Mouse (Mus musculus) leukemia stem cell, adult 10-12 weeks (primary cell): ENCODE data around the gene Atl1. TPM values are rescaled to one million over a fixed set of nuclear protein-coding genes. Genes with fewer than 3 reads are reported as not detected.

ENCODE experiments used
- polyA plus RNA-seq: library from polyadenylated mRNA; stranded (reverse); fragments of >175 nt; gene quantifications from 2 replicates; pipeline ENCODE4 v1.2.3, GENCODE M21; 2012; ENCODE audit warnings: low replicate concordance

Atl1 gene
- 0.88 and 1.2 TPM in 2 replicates for polyA plus RNA-seq

DNA sequence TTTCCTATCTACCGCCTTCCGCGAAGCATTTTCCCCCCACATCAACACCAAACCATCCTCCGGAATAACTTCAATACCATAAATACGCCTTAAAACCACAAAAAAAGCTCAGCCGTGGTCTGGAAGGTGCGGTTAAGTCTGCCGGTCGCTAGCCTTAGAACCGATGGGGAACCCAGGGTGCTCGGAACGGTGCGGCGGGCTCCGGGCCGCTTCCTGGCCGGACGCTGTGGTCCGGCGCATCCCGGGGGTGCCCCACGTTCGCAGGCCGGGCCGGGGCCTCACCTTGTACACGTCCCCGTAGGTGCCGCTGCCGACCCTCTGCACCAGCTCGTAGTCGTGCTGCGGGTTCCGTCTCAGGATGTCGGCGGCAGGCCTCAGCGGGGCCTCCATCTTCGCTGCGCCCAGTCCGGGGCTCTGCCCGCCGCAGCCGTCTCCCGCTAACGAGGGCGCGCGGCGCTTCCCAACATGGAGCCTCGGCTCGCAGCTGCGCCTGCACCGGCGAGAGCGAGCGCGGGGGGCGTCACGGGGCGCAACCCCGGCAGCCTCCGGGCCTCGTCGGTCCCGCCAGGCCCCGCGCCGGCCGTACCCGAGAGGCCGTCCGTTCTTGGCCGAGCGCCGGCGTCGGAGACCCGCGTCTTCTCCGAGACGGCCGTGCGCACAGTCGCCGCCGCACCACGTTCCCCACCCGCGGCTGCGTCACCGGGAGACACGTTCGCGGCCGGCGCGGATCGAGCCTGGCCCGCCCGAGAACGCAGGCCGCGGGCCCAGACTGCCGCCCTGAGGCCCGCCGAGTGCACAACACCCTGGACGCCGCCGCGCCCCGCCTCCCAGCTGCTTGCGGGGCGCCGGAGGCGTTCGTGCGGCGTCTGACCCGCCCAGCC lies at the start of gene Atl1, which contains the start of gene Map4k5:
Atl1 (plus strand) TSS at position 244 of the 881 bp plus-strand sequence.
Map4k5 (minus strand) TSS at position 830 of the 881 bp plus-strand sequence.

GRCm38 (mm10) chr12:69986786-69987497 lies 94.5 kb downstream of the Atl1 start, which contains the start of gene Sav1:
TSS of gene Sav1 (minus strand) at chr12:69987002.

Other genes with a start within 250 kb of the Atl1 start
- gene Sos2, start 210.8 kb upstream of the Atl1 start, polyA plus RNA-seq, result 4.2 and 16.8 TPM in 2 replicates
- 1.3 and 2.1 TPM in 2 replicates for gene L2hgdh, start 167.7 kb upstream of the Atl1 start, polyA plus RNA-seq
- gene Atp5s, start 167.7 kb upstream of the Atl1 start, polyA plus RNA-seq, result 12.1 and 16.0 TPM in 2 replicates
- gene Cdkl1, start 101.3 kb upstream of the Atl1 start, polyA plus RNA-seq, result 0.75 TPM in 1 of 2 replicates, not detected in the other
- 7.0 and 7.5 TPM in 2 replicates for gene Map4k5, start 586 bp downstream of the Atl1 start, polyA plus RNA-seq
- 17.0 and 32.1 TPM in 2 replicates for gene Sav1, start 94.4 kb downstream of the Atl1 start, polyA plus RNA-seq
- 10.7 and 14.8 TPM in 2 replicates for gene Nin, start 221.1 kb downstream of the Atl1 start, polyA plus RNA-seq